Mouse (Mus musculus) left cerebral cortex, adult 6 months (tissue): ENCODE measurements around the gene Olfr761. TPM values are rescaled to one million over a fixed set of nuclear protein-coding genes. Genes with fewer than 3 reads are reported as not detected.

Experiments
- long read RNA-seq, 2 experiments: library from polyadenylated mRNA; unstranded; transcript quantifications; one replicate each; pipeline ENCODE4 v2.0.0; 2019 to 2020
- polyA plus RNA-seq: library from polyadenylated mRNA; unstranded; fragments of <200 nt; fragmentation: Nextera tagmentation; gene quantifications from 2 replicates; pipeline ENCODE4 v1.2.3, GENCODE M21; 2021

Olfr761 gene
- polyA plus RNA-seq: not detected in 2 replicates
- long read RNA-seq, experiment 1: 0 reads
- long read RNA-seq, experiment 2: 0 reads

GRCm38 (mm10) chr17:37952979-37953378, at the start of gene Olfr761:
Olfr761 (minus strand) TSS chr17:37953079.

GRCm38 (mm10) chr17:37920248-37920647, 32.6 kb downstream of the Olfr761 start, which contains the start of gene Olfr128:
Olfr128 (plus strand) TSS chr17:37920548.

Other genes with a start within 250 kb of the Olfr761 start
- not detected in 2 replicates for gene Olfr120, start 231.3 kb downstream of the Olfr761 start, polyA plus RNA-seq
- gene Olfr121, start 204.2 kb downstream of the Olfr761 start, polyA plus RNA-seq: not detected in 2 replicates
- gene Olfr122, start 184.5 kb downstream of the Olfr761 start, polyA plus RNA-seq: not detected in 2 replicates
- not detected in 2 replicates for gene Olfr123, start 159.6 kb downstream of the Olfr761 start, polyA plus RNA-seq
- gene Olfr124, start 153.2 kb downstream of the Olfr761 start, polyA plus RNA-seq: not detected in 2 replicates
- gene Olfr125, start 120.1 kb downstream of the Olfr761 start, polyA plus RNA-seq: 0.10 TPM in 1 of 2 replicates, not detected in the other
- not detected in 2 replicates for gene Olfr126, start 105.6 kb downstream of the Olfr761 start, polyA plus RNA-seq
- not detected in 2 replicates for gene Olfr127, start 52.6 kb downstream of the Olfr761 start, polyA plus RNA-seq
- gene Olfr128, start 32.5 kb downstream of the Olfr761 start, polyA plus RNA-seq: not detected in 2 replicates
- gene Olfr129, start 107.0 kb upstream of the Olfr761 start, polyA plus RNA-seq: not detected in 2 replicates
- gene Olfr130, start 110.8 kb upstream of the Olfr761 start, polyA plus RNA-seq: not detected in 2 replicates
- not detected in 2 replicates for gene Olfr131, start 135.6 kb upstream of the Olfr761 start, polyA plus RNA-seq
- not detected in 2 replicates for gene Olfr132, start 181.4 kb upstream of the Olfr761 start, polyA plus RNA-seq
- gene Olfr133, start 192.2 kb upstream of the Olfr761 start, polyA plus RNA-seq: not detected in 2 replicates
- not detected in 2 replicates for gene Olfr134, start 218.3 kb upstream of the Olfr761 start, polyA plus RNA-seq